Comparison of ENCODE assay signal across 8 mouse cellular contexts in genomic region chr19:10413701-10414242, GRCm38 (mm10). TPM values are rescaled to one million over a fixed set of nuclear protein-coding genes. Genes with fewer than 3 reads are reported as not detected.
DNase-seq lines count a peak whose midpoint lies in the region; ATAC-seq and TF ChIP-seq lines count a peak whose summit lies in the region.

No protein-coding gene starts in this region.

- TF ChIP-seq CTCF in lung, embryonic 14.5 days (IDR thresholded peaks at IDR 0.05; ENCODE audit: low read depth), result no peak
- TF ChIP-seq CTCF in kidney, postnatal 0 days (IDR thresholded peaks at IDR 0.05; ENCODE audit: low read depth), result no peak
- TF ChIP-seq CTCF in gastrocnemius, adult 2 months (IDR thresholded peaks at IDR 0.05), result no peak

- no peak overlapping the region for H3K27ac ChIP-seq in lung, embryonic 14.5 days (ENCODE audit: low read depth)
- H3K27ac ChIP-seq in forebrain, embryonic 11.5 days (ENCODE audit: low read depth, low read length), result peak overlapping the region; percentile 70
- no peak overlapping the region for H3K27ac ChIP-seq in kidney, postnatal 0 days
- H3K27ac ChIP-seq in gastrocnemius, adult 2 months, result no peak overlapping the region

- peak; percentile 73 for ATAC-seq in lung, embryonic 14.5 days (ENCODE audit: insufficient read depth)
- peak; percentile 93 for ATAC-seq in forebrain, embryonic 11.5 days (replicated peaks; ENCODE audit: low FRiP score)
- peak; percentile 89 for ATAC-seq in kidney, postnatal 0 days (replicated peaks; ENCODE audit: low FRiP score, low read depth)

- peak; percentile 85 for DNase-seq in lung, embryonic 14.5 days
- DNase-seq in lung, postnatal 10 days, result no peak
- peak; percentile 93 for DNase-seq in forebrain, embryonic 11.5 days (ENCODE audit: low spot score)
- DNase-seq in kidney, postnatal 0 days (ENCODE audit: low spot score), result peak; percentile 79
- DNase-seq in retina, embryonic 14.5 days (ENCODE audit: low spot score), result peak; percentile 79
- DNase-seq in gastrocnemius, adult 2 months, result no peak
- no peak for DNase-seq in urinary bladder, adult 2 months (ENCODE audit: low spot score)
- no peak for DNase-seq in layer of hippocampus, postnatal 14 days (ENCODE audit: low spot score in 2 of 2)

- WGBS in lung, embryonic 14.5 days, result 4% methylated on average over 18 of the region's 19 CpGs
- under 1% methylated on average over 19 of the region's 19 CpGs for WGBS in forebrain, embryonic 11.5 days
- WGBS in kidney, postnatal 0 days, result 1% methylated on average over 18 of the region's 19 CpGs

- no peak overlapping the region for H3K9ac ChIP-seq in lung, embryonic 14.5 days
- H3K9ac ChIP-seq in forebrain, embryonic 11.5 days (ENCODE audit: low read length), result peak overlapping the region; percentile 24; the same call in 1 of the 2 replicates
- no peak overlapping the region for H3K9ac ChIP-seq in kidney, postnatal 0 days (ENCODE audit: low read depth, low read length)

- H3K27me3 ChIP-seq in lung, embryonic 14.5 days (ENCODE audit: insufficient read depth, low read length), result no peaks in the 10 kb centered on the region
- no peaks in the 10 kb centered on the region for H3K27me3 ChIP-seq in forebrain, embryonic 11.5 days (ENCODE audit: control insufficient read depth, insufficient read depth, low read length)
- H3K27me3 ChIP-seq in kidney, postnatal 0 days (ENCODE audit: insufficient read depth, low read length), result no peaks in the 10 kb centered on the region

- peaks cover 6% of the 10 kb centered on the region; the same call in 1 of the 2 replicates for H3K4me1 ChIP-seq in lung, embryonic 14.5 days (ENCODE audit: insufficient read depth)
- peaks cover 13% of the 10 kb centered on the region; the same call in 1 of the 2 replicates for H3K4me1 ChIP-seq in forebrain, embryonic 11.5 days (replicated peaks; ENCODE audit: control insufficient read depth, insufficient read depth, low read length)
- peaks cover 7% of the 10 kb centered on the region; the same call in 1 of the 2 replicates for H3K4me1 ChIP-seq in kidney, postnatal 0 days (replicated peaks; ENCODE audit: insufficient read depth, low read length)

- H3K9me3 ChIP-seq in lung, embryonic 14.5 days (ENCODE audit: low read depth, low read length), result no peaks in the 10 kb centered on the region
- no peaks in the 10 kb centered on the region for H3K9me3 ChIP-seq in forebrain, embryonic 11.5 days (ENCODE audit: control insufficient read depth, low read length)
- H3K9me3 ChIP-seq in kidney, postnatal 0 days (replicated peaks; ENCODE audit: low read length), result no peaks in the 10 kb centered on the region

- H3K36me3 ChIP-seq in lung, embryonic 14.5 days (ENCODE audit: insufficient read depth), result no peaks in the 10 kb centered on the region
- no peaks in the 10 kb centered on the region for H3K36me3 ChIP-seq in forebrain, embryonic 11.5 days (ENCODE audit: control insufficient read depth, insufficient read depth, low read length)
- H3K36me3 ChIP-seq in kidney, postnatal 0 days (ENCODE audit: insufficient read depth, low read length), result no peaks in the 10 kb centered on the region

- peak overlapping the region; percentile 53 for H3K4me2 ChIP-seq in lung, embryonic 14.5 days
- H3K4me2 ChIP-seq in forebrain, embryonic 11.5 days (ENCODE audit: low read depth, low read length, severe bottlenecking), result peak overlapping the region; percentile 47
- H3K4me2 ChIP-seq in kidney, postnatal 0 days (ENCODE audit: low read length), result peak overlapping the region; percentile 31

- intact Hi-C loops in gastrocnemius, adult 2 months (cut with DNase I), result no loop called here

- peak overlapping the region; percentile 16; the same call in 1 of the 2 replicates for H3K4me3 ChIP-seq in lung, embryonic 14.5 days (ENCODE audit: low read depth, low read length)
- H3K4me3 ChIP-seq in forebrain, embryonic 11.5 days (ENCODE audit: low read depth, low read length), result peak overlapping the region; percentile 23
- H3K4me3 ChIP-seq in kidney, postnatal 0 days (replicated peaks; ENCODE audit: low read depth, low read length), result no peak overlapping the region
- H3K4me3 ChIP-seq in gastrocnemius, adult 2 months, result no peak overlapping the region

RNA-seq across cellular contexts. Expression of gene Syt7, which starts 24.9 kb away (rescaled TPM):
- 3.3 and 4.7 TPM in 2 replicates for polyA plus RNA-seq in lung, embryonic 14.5 days (2014; fragmentation: Nextera tagmentation; extraction: Ambion mirVana)
- 3.2 and 7.7 TPM in 2 replicates for polyA plus RNA-seq in forebrain, embryonic 11.5 days (2014; fragmentation: Nextera tagmentation; extraction: Ambion mirVana)
- polyA plus RNA-seq in kidney, postnatal 0 days (2015; fragmentation: Nextera tagmentation; extraction: Ambion mirVana), result 1.2 and 1.7 TPM in 2 replicates
- total RNA-seq in gastrocnemius, adult 2 months (2021), result 1 to 10 TPM; 3.1 to 4.0 TPM
- polyA plus RNA-seq in urinary bladder, adult 2 months (2012; rRNA removed), result 1.2 TPM in 2 replicates
- total RNA-seq in layer of hippocampus, postnatal 14 days (2021), result 100 to 1,000 TPM; 277 to 282 TPM

RNA-seq across cellular contexts. Expression of gene Lrrc10b, which starts 43.5 kb away (rescaled TPM):
- 0.78 and 0.97 TPM in 2 replicates for polyA plus RNA-seq in lung, embryonic 14.5 days (2014; fragmentation: Nextera tagmentation; extraction: Ambion mirVana)
- 0.33 and 0.71 TPM in 2 replicates for polyA plus RNA-seq in forebrain, embryonic 11.5 days (2014; fragmentation: Nextera tagmentation; extraction: Ambion mirVana)
- polyA plus RNA-seq in kidney, postnatal 0 days (2015; fragmentation: Nextera tagmentation; extraction: Ambion mirVana), result 0.80 and 0.84 TPM in 2 replicates
- under 1 TPM; 0.33 TPM for total RNA-seq in gastrocnemius, adult 2 months (2021)
- 2.9 and 3.3 TPM in 2 replicates for polyA plus RNA-seq in urinary bladder, adult 2 months (2012; rRNA removed)
- total RNA-seq in layer of hippocampus, postnatal 14 days (2021), result 10 to 100 TPM; 58.7 to 58.9 TPM

Comparison
In these comparisons a context has a peak if more than half of its experiments do, and no peak if none do; other contexts are left out.
1. DNase-seq: peak in lung, embryonic 14.5 days (single experiment), forebrain, embryonic 11.5 days (single experiment), kidney, postnatal 0 days (single experiment) and retina, embryonic 14.5 days (single experiment); none in lung, postnatal 10 days (single experiment), gastrocnemius, adult 2 months (single experiment), urinary bladder, adult 2 months (single experiment) and layer of hippocampus, postnatal 14 days (0 of 2).
2. H3K4me3 ChIP-seq: peak in lung, embryonic 14.5 days (single experiment) and forebrain, embryonic 11.5 days (single experiment); none in kidney, postnatal 0 days (single experiment) and gastrocnemius, adult 2 months (single experiment).
3. Peak in every context shown above with its lines, with median percentiles within 50 percentile points of each other: ATAC-seq and H3K4me2 ChIP-seq.